In the genomic region with DNA sequence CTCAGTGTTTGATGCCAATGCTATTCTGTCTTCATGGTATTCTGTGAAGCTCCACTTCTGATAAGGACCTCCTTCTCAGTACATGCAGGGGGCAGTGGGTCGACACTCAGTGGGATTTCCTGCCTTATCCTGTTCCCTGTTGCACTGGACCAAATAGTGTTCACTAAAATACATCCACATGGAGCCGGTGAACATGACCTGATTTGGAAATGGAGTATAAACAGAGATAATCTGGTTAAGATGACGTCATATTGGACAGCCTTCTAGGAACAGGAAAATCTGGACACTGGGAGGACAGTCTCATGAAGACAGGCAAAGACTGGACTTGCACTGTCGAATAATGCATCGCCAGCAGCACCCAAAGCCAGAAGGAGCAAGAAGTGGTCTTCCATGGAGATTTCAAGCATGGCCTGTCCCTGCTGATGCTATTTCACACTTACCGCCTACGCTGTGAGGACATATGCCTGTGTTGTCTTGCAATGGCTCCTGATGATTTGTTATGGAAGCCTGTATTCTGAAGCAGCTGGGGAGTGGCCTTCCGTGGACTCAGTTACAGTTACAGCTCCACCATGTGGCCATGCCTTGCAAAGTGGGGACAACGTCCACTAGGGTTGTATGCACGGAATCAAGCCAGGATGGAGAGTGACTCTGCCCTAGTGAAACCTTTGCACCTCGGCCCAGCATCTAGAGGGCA, we compare ENCODE assay signal across 8 mouse cellular contexts. TPM values are rescaled to one million over a fixed set of nuclear protein-coding genes. Genes with fewer than 3 reads are reported as not detected.
DNase-seq lines count a peak whose midpoint lies in the region; ATAC-seq lines count a peak whose summit lies in the region.

No protein-coding gene starts in this region.

- H3K4me3 ChIP-seq in embryonic facial prominence, embryonic 14.5 days (ENCODE audit: low read depth, low read length) = no peak overlapping the region
- no peak overlapping the region for H3K4me3 ChIP-seq in hindbrain, embryonic 16.5 days (ENCODE audit: low read length)

- H3K27ac ChIP-seq in embryonic facial prominence, embryonic 14.5 days (replicated peaks; ENCODE audit: low read depth, low read length) = no peak overlapping the region
- H3K27ac ChIP-seq in hindbrain, embryonic 16.5 days (ENCODE audit: low read depth, low read length) = no peak overlapping the region

- ATAC-seq in embryonic facial prominence, embryonic 14.5 days (ENCODE audit: low read depth) = peak; percentile 53
- ATAC-seq in hindbrain, embryonic 16.5 days = peak; percentile 56
- ATAC-seq in megakaryocyte progenitor cell, adult 5-6 weeks (replicated peaks; ENCODE audit: poor library complexity) = peak; percentile 90

- H3K9me3 ChIP-seq in embryonic facial prominence, embryonic 14.5 days (ENCODE audit: control insufficient read depth, low read length) = no peaks in the 10 kb centered on the region
- no peaks in the 10 kb centered on the region for H3K9me3 ChIP-seq in hindbrain, embryonic 16.5 days (ENCODE audit: control insufficient read depth, low read length)

- no peak overlapping the region for H3K4me2 ChIP-seq in embryonic facial prominence, embryonic 14.5 days (ENCODE audit: low read depth, low read length)
- no peak overlapping the region for H3K4me2 ChIP-seq in hindbrain, embryonic 16.5 days (ENCODE audit: low read length)

- WGBS in embryonic facial prominence, embryonic 14.5 days = 63% methylated on average over 11 of the region's 11 CpGs
- WGBS in hindbrain, embryonic 16.5 days = 68% methylated on average over 11 of the region's 11 CpGs

- H3K36me3 ChIP-seq in embryonic facial prominence, embryonic 14.5 days (ENCODE audit: control insufficient read depth, insufficient read depth, low read length) = peaks cover 38% of the 10 kb centered on the region
- H3K36me3 ChIP-seq in hindbrain, embryonic 16.5 days (ENCODE audit: control insufficient read depth, insufficient read depth, low read length) = peaks cover 39% of the 10 kb centered on the region

- no peaks in the 10 kb centered on the region for H3K4me1 ChIP-seq in embryonic facial prominence, embryonic 14.5 days (ENCODE audit: control insufficient read depth, insufficient read depth, low read length)
- H3K4me1 ChIP-seq in hindbrain, embryonic 16.5 days (ENCODE audit: control insufficient read depth, insufficient read depth, low read depth, low read length) = no peaks in the 10 kb centered on the region

- no peak overlapping the region for H3K9ac ChIP-seq in embryonic facial prominence, embryonic 14.5 days (ENCODE audit: low read depth, low read length)
- no peak overlapping the region for H3K9ac ChIP-seq in hindbrain, embryonic 16.5 days (ENCODE audit: low read depth, low read length)

- H3K27me3 ChIP-seq in embryonic facial prominence, embryonic 14.5 days (replicated peaks; ENCODE audit: control insufficient read depth, insufficient read depth, low read length) = no peaks in the 10 kb centered on the region
- H3K27me3 ChIP-seq in hindbrain, embryonic 16.5 days (replicated peaks; ENCODE audit: control insufficient read depth, insufficient read depth, low read length) = no peaks in the 10 kb centered on the region

- intact Hi-C loops in left cerebral cortex, postnatal 14 days (cut with DNase I) = loop anchor here (2.0 kb wide), 1 partner anchor 54 kb away; no protein-coding TSS in a partner anchor

- DNase-seq in spleen, postnatal 36 days (ENCODE audit: low spot score in 2 of 2) = peak; percentile 34 to 41
- no peak for DNase-seq in spleen, postnatal 14 days (ENCODE audit: low spot score in 2 of 2)
- peak; percentile 82 for DNase-seq in adrenal gland, postnatal 14 days
- DNase-seq in embryonic facial prominence, embryonic 14.5 days (ENCODE audit: low spot score) = peak; percentile 64
- peak; percentile 49 to 75 for DNase-seq in left cerebral cortex, postnatal 14 days (ENCODE audit: low spot score in 2 of 2)
- peak; percentile 48 for DNase-seq in thymus, postnatal 0 days (ENCODE audit: low spot score)

RNA-seq across cellular contexts. Expression of a gene that starts 10.9 kb away (rescaled TPM):
- total RNA-seq in adrenal gland, postnatal 14 days (2021) = 112 and 114 TPM in 2 replicates
- 93.8 and 107 TPM in 2 replicates for polyA plus RNA-seq in embryonic facial prominence, embryonic 14.5 days (2014; fragmentation: Nextera tagmentation; extraction: Ambion mirVana)
- 71.3 and 77.9 TPM in 2 replicates for polyA plus RNA-seq in hindbrain, embryonic 16.5 days (2015; fragmentation: Nextera tagmentation; extraction: Ambion mirVana)
- 10 to 100 TPM; 48.8 to 60.8 TPM for total RNA-seq in left cerebral cortex, postnatal 14 days (2021)
- total RNA-seq in megakaryocyte progenitor cell, adult 5-6 weeks (2015) = 78.2 and 89.9 TPM in 2 replicates
- 83.3 and 99.5 TPM in 2 replicates for total RNA-seq in megakaryocyte progenitor cell, adult 5-6 weeks (2017)
- 78.9 and 83.6 TPM in 2 replicates for polyA plus RNA-seq in thymus, postnatal 0 days (2015; fragmentation: Nextera tagmentation; extraction: Ambion mirVana)

RNA-seq across cellular contexts. Expression of a gene that starts 37.0 kb away (rescaled TPM):
- total RNA-seq in adrenal gland, postnatal 14 days (2021) = 2.0 and 9.7 TPM in 2 replicates
- polyA plus RNA-seq in embryonic facial prominence, embryonic 14.5 days (2014; fragmentation: Nextera tagmentation; extraction: Ambion mirVana) = 0.39 and 0.42 TPM in 2 replicates
- polyA plus RNA-seq in hindbrain, embryonic 16.5 days (2015; fragmentation: Nextera tagmentation; extraction: Ambion mirVana) = 0.11 and 0.31 TPM in 2 replicates
- total RNA-seq in left cerebral cortex, postnatal 14 days (2021) = under 1 TPM; 0.24 to 0.30 TPM
- 22.5 and 24.1 TPM in 2 replicates for total RNA-seq in megakaryocyte progenitor cell, adult 5-6 weeks (2015)
- 17.7 and 27.9 TPM in 2 replicates for total RNA-seq in megakaryocyte progenitor cell, adult 5-6 weeks (2017)
- 5.0 and 6.2 TPM in 2 replicates for polyA plus RNA-seq in thymus, postnatal 0 days (2015; fragmentation: Nextera tagmentation; extraction: Ambion mirVana)

Comparison
In these comparisons a context has a peak if more than half of its experiments do, and no peak if none do; other contexts are left out.
1. DNase-seq: peak in spleen, postnatal 36 days (2 of 2), adrenal gland, postnatal 14 days (single experiment), embryonic facial prominence, embryonic 14.5 days (single experiment), left cerebral cortex, postnatal 14 days (2 of 2) and thymus, postnatal 0 days (single experiment); none in spleen, postnatal 14 days (0 of 2).
2. Peak in every context shown above with its lines, with median percentiles within 50 percentile points of each other: ATAC-seq.